Mouse (Mus musculus) layer of hippocampus, adult 6 months (tissue): Measurements from ENCODE around the gene Nes. TPM values are rescaled to one million over a fixed set of nuclear protein-coding genes. Genes with fewer than 3 reads are reported as not detected.

ENCODE experiments used
- long read RNA-seq, 2 experiments: library from polyadenylated mRNA; unstranded; transcript quantifications; one replicate each; pipeline ENCODE4 v2.0.0; 2019 to 2020
- polyA plus RNA-seq: library from polyadenylated mRNA; unstranded; fragments of <200 nt; fragmentation: Nextera tagmentation; gene quantifications from 2 replicates; pipeline ENCODE4 v1.2.3, GENCODE M21; 2021

Nes gene
- polyA plus RNA-seq, result 1.4 and 2.2 TPM in 2 replicates
- long read RNA-seq, experiment 1, full-length matches to known transcripts, result 6 of 6 reads
- long read RNA-seq, experiment 1, partial matches to known transcripts, result 0 of 6 reads
- long read RNA-seq, experiment 1, other reads (novel, unspliced or antisense), result 0 of 6 reads
- long read RNA-seq, experiment 2, full-length matches to known transcripts, result 13 of 15 reads
- long read RNA-seq, experiment 2, partial matches to known transcripts, result 2 of 15 reads
- long read RNA-seq, experiment 2, other reads (novel, unspliced or antisense), result 0 of 15 reads

DNA sequence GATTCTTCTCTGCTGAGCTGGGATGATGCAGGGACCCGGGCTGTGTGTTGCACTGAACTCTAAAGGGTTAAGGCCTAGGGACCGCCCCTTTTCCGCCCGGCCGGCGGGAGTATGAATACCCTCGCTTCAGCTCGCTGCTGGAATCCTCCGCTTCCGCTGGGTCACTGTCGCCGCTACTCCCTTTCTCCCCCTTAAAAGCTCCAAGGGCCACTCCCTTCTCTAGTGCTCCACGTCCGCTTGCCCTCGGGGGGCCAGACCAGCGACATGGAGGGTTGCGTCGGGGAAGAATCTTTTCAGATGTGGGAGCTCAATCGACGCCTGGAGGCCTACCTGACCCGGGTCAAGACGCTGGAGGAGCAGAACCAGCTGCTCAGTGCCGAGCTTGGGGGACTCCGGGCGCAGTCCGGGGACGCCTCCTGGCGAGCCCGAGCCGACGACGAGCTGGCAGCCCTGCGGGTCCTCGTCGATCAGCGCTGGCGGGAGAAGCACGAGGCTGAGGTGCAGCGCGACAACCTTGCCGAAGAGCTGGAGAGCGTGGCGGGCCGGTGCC lies at the start of gene Nes:
Gene Nes, plus strand, starts transcription at position 140 of the 550 bp plus-strand sequence.

DNA sequence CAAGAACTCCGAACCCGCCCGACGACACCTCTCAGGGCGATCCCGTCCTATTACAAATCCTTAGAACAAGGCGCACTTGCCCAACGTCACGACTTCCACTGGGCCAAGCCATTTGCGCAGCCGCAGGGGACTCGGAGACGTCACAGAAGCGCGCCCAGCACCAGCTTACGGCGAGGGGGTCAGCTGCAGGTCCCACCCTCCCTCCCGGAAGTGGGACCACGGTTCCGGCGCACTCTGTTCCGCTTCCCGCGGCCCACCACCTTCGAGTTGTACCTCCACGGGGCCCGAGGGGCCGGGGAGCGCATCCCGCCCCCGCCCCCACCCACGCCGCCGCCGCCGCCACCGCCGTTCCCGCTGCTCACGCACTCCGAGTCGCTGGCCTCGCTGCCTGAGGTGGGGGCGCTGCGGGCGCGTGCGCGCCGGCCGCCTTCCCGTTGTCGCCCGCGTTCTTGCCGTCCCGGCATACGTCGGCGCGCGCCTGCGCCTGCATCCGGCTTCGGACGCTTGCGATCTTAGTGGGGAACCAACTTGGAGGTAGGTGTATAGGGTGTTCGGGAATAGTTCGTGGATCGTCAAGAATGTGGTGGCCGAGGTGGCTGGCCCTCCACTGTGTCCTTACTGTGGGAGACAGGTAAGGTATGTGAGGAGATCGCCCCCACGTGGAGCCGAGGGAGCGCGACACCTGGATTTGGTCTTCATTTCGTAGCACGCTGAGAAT lies 40.6 kb upstream of the Nes start, which contains the start of the genes Isg20l2 and Rrnad1:
Gene Isg20l2, plus strand, starts transcription at position 237 of the 718 bp plus-strand sequence.
Gene Rrnad1, minus strand, starts transcription at position 640 of the 718 bp plus-strand sequence.

DNA sequence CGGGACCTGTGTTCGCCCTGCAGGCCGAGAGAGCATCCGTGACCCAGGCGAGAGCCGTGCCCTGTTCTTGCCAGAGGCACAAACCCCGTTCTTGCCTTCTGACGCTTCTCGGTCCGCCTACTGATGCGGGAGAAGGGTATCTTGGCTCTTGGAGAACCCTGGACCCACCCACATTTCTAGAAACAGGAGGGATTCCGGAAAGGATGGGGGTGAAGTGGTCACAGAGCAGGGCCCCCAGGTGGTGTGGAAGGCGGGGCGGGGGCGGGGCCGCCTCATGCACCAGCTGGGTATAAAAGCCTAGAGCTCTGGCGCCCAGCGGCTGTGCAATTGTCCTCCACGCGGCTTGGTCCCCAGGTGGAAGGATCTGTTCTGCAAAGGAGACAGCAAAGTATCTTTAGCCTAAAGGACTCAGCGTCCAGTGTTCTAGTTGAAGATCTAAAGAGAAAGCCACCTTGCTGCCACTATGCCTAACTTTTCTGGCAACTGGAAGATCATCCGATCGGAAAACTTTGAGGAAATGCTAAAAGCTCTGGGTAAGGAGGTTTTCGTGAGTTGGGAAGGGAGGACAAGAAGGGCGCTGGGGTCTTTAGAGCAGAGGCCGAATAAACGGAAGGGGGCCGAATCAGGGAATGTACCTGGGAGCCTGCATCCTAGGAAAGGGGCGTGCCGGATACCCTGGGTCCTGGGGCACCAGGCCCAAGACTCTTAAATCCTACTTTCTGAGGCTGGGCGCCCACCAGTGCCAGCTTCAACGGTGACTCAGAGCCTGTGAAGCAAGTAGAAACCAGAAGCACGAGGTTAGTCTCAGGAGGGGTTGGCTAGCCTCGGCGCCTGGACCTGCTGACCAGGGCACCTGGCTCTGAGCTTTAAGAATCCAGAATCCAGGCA lies 22.3 kb upstream of the Nes start, which contains the start of gene Crabp2:
Gene Crabp2, plus strand, starts transcription at position 289 of the 888 bp plus-strand sequence.

DNA sequence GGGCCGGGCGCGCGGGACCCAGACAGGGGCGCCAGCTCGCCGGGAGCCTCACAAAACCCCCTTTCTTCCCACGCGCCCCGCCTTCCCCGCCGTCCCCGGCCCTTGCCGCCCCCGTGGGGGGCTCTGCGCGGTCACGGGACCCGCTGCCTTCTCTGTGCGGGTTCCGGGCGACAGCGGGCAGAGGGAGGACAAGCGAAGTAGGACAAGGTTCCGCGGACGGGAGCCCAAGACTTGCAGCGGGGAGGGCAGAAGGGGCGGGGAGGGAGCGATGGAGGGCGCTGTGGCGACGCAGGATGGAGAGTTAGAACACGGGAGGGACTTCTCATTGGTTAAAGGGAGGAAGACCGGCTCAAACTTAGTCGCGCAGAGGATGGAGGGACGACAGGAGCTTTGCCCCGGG lies 29.3 kb downstream of the Nes start, which contains the start of gene Bcan:
Gene Bcan, minus strand, starts transcription at position 50 of the 400 bp plus-strand sequence.

DNA sequence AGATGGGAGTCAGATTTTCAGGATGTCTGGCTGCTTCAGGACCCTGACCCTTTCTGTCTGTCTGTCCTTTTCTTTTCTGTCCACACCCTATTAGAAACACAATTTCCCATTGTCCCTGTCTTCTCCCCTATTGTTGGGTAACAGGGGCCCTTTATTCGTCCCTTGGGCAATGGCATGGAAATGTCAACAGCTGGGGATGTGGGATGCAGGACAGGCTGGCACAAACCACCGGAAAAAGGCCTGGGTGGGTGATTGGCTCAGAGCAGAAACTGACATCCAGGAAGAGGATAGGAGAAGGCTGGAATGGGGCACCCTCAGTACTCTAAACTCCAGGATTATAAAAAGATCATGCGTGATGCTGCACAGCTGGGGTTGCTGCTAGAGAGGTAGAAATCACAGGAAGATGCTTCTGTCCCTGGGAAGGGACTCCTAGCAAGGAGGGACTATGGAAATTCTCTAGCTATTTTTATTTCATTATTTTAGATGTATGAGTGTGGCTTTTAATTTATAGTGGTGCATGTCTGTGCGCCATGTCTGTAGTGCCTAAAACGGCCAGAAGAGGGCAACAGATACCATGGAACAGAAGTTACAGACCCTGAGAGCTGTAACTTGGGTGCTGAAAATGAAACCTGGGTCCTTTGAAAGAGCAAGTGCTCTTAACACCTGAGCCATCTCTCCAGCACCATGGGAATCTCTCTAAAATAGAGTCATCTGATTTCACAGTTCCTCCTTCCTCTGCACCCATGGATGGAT lies 56.7 kb downstream of the Nes start, which contains the start of gene Hapln2:
Gene Hapln2, minus strand, starts transcription at position 150 of the 753 bp plus-strand sequence.

Other genes starting within 250 kb of the Nes start
- gene Lrrc71, start 222.5 kb upstream of the Nes start, polyA plus RNA-seq, result 0.46 and 0.98 TPM in 2 replicates
- 0.18 and 0.49 TPM in 2 replicates for gene Ntrk1, start 175.9 kb upstream of the Nes start, polyA plus RNA-seq
- gene Insrr, start 174.1 kb upstream of the Nes start, polyA plus RNA-seq, result 0.15 TPM in 1 of 2 replicates, not detected in the other
- gene Pear1, start 146.8 kb upstream of the Nes start, polyA plus RNA-seq, result 2.2 and 3.1 TPM in 2 replicates
- gene Sh2d2a, start 124.3 kb upstream of the Nes start, polyA plus RNA-seq, result 0.08 TPM in 1 of 2 replicates, not detected in the other
- 2.4 and 2.7 TPM in 2 replicates for gene Prcc, start 85.5 kb upstream of the Nes start, polyA plus RNA-seq
- gene Hdgf, start 64.8 kb upstream of the Nes start, polyA plus RNA-seq, result 90.1 and 97.6 TPM in 2 replicates
- gene Mrpl24, start 51.6 kb upstream of the Nes start, polyA plus RNA-seq, result 77.3 and 83.4 TPM in 2 replicates
- 3.4 and 3.7 TPM in 2 replicates for gene Isg20l2, start 40.8 kb upstream of the Nes start, polyA plus RNA-seq
- 8.3 and 10.7 TPM in 2 replicates for gene Rrnad1, start 40.4 kb upstream of the Nes start, polyA plus RNA-seq
- gene Crabp2, start 22.4 kb upstream of the Nes start, polyA plus RNA-seq, result 2.6 and 10.6 TPM in 2 replicates
- 185 and 220 TPM in 2 replicates for gene Bcan, start 29.2 kb downstream of the Nes start, polyA plus RNA-seq
- 12.8 and 16.0 TPM in 2 replicates for gene Hapln2, start 56.5 kb downstream of the Nes start, polyA plus RNA-seq
- gene Gpatch4, start 72.0 kb downstream of the Nes start, polyA plus RNA-seq, result 18.0 and 18.5 TPM in 2 replicates
- 237 TPM in 2 replicates for gene Naxe, start 87.4 kb downstream of the Nes start, polyA plus RNA-seq
- not detected in 2 replicates for gene Ttc24, start 107.2 kb downstream of the Nes start, polyA plus RNA-seq
- 0.15 and 0.16 TPM in 2 replicates for gene Iqgap3, start 110.9 kb downstream of the Nes start, polyA plus RNA-seq
- 62.2 and 79.5 TPM in 2 replicates for gene Mef2d, start 171.3 kb downstream of the Nes start, polyA plus RNA-seq